Mouse (Mus musculus) kidney, postnatal 10 days (tissue): Measurements from ENCODE around the gene B4galnt2.
"Not testable (repeated sequence)": the region's sequence is repeated elsewhere in the genome, so short reads cannot be mapped to it uniquely, and the experiment has no call there.

ENCODE experiments used
- DNase-seq: peaks from one replicate; pipeline ENCODE4 v3.0.0; 2021; ENCODE audit warnings: mixed read lengths

The B4galnt2 gene

GRCm38 (mm10) chr11:95896446-95897179 is 18.1 kb downstream of the B4galnt2 start:
- no peak for DNase-seq

DNA sequence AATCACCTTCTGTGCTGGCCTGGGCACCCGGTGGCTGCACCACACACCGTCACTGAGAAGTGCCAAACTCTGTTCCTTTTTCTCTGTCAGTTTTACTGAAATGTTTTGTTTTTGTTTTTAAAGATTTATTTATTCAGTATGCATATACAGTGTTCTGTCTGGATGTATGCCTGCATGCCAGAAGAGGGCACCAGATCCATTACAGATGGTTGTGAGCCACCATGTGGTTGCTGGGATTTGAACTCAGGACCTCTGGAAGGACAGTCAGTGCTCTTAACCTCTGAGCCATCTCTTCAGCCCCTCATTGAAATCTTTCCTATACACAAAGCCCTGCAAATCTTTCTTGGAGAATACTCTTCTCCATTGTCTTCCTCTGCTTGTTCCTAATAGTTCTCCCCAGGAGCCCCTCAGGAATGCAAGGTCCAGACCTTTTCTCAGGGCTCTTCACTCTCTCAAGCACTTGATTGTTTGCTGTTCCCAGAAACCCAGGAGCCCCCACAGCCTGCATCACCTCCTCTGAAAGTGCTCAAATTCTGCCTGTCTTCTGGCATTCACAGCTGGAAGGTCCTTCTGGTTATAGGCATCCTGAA is 24.1 kb downstream of the B4galnt2 start:
- DNase-seq: no peak

DNA sequence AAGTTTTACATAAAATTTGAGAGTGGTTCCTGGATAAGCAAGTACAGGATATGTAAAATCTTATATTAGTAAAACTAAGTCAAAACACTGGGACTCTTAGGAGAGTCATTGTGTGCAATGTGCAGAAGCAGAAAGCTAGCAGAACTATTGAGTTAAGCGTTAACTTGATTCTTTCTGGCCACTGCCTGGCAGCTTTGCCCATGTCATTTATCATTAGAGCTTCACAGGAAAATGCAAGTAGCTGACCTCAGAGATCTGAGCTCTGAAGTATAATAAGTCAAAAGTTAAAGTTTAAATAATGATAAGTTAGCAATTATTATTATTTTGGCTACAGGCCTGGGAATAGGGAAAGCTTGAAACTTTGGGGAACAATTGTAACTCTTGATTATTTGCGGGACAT is 34.8 kb downstream of the B4galnt2 start:
- DNase-seq: not testable (repeated sequence)

- peak; percentile 79 for DNase-seq
Observed at GRCm38 (mm10) chr11:95876296-95876695, 38.4 kb downstream of the B4galnt2 start.

- DNase-seq: no peak
Observed at GRCm38 (mm10) chr11:95875804-95876203, 38.9 kb downstream of the B4galnt2 start.

DNA sequence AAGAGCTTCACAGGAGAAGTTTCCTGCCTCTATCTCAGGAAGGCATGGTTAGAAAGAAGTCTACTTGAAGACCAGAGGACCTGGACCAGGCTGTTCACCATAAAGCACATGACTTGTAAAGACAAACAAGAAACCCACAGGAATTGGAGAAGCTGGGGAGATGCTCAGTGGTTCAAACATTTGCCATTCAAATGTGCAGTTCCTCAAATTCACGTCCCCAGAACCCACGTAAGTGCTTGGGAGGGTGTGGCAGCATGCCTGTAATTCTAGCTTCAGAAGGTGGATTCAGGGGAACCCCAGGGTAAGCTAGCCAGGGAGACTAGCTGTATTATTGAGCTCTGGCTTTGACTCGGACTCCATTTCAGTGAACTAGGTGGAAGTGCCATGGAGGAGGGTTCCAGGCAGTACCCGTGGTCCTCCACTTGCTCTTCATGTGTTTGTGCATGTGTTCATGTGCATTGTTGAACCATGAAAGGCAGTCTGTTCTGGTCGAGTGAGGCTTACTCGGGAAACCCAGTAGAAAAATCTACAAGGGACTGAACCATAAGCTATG is 44.7 kb downstream of the B4galnt2 start:
- no peak for DNase-seq

DNA sequence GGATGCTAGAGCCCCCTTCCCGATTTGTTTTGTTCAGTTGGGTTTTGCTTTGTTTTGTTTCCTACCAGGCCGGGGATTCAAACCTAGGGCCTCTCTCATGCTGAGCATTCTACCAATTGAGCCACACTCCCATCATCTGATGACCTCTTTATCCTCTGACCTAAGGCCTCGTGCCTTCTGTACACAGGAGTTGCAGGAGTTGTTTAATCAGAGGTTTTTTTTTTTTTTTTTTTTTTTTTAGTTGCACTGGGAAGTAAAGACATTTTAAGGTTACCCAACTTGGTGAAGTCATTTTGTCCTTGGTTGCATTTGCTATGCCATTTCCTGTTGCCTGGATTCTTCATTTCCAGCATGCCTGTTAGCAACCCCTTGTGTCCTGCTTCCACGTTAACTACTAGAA is 45.2 kb downstream of the B4galnt2 start:
- DNase-seq: no peak

DNA sequence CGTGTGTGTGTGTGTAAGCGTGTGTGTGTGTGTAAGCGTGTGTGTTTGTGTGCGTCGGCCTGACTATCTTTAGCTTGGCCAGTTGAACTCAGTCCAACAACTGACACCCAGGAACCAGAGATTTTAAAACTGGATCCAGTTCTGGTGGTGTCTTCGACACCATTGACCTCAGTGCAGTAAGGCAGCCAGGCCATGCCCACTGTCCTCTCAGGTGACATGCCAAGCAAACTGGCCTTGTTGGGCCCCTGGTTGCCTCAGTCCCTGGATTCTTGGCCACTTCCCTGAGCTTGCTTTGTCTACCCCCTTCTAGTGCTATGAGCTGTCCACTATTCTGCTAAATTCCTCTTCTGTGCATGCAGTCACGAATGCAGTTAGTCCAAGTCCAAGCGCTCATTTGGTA is 53.3 kb downstream of the B4galnt2 start:
- DNase-seq: no peak

DNA sequence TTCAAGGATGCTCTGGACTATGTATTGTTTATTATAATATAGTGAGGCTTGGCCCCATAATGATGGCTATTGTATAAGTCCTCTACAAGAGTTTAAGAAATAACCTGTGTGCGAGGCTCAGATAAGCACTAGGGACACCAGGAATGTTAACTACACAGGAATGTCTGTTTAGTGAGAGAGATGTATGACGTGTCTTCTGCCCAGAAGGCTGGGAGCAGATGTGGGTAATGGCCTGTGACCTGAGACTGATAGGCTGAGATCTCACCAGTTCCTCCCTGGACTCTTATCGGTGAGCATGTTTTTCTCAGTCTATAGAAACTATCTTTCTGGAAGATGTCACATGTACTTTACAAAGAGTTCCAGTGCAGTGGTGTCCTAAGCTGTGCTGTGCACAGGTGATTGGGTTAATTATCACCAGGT is 54.6 kb downstream of the B4galnt2 start:
- no peak for DNase-seq

DNA sequence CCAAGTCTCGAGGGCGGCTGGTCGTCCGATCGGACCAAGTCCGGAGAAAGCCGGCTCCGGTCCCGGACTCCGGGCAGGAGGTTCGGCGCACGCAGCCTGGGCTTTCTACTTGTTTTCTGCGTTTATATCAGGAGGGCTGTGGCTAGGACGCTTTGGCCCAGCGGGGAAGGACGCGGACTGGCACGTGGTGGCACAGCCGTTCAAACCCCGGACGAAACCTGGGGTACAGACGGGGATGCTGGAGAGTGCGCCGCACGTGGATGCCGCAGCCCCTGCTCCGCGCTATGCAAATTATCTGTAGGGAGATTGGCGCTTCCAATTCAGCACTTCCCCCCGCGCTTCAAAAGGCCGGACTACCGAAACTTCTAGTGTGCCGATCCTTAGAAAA is 55.2 kb downstream of the B4galnt2 start:
- DNase-seq: no peak

DNA sequence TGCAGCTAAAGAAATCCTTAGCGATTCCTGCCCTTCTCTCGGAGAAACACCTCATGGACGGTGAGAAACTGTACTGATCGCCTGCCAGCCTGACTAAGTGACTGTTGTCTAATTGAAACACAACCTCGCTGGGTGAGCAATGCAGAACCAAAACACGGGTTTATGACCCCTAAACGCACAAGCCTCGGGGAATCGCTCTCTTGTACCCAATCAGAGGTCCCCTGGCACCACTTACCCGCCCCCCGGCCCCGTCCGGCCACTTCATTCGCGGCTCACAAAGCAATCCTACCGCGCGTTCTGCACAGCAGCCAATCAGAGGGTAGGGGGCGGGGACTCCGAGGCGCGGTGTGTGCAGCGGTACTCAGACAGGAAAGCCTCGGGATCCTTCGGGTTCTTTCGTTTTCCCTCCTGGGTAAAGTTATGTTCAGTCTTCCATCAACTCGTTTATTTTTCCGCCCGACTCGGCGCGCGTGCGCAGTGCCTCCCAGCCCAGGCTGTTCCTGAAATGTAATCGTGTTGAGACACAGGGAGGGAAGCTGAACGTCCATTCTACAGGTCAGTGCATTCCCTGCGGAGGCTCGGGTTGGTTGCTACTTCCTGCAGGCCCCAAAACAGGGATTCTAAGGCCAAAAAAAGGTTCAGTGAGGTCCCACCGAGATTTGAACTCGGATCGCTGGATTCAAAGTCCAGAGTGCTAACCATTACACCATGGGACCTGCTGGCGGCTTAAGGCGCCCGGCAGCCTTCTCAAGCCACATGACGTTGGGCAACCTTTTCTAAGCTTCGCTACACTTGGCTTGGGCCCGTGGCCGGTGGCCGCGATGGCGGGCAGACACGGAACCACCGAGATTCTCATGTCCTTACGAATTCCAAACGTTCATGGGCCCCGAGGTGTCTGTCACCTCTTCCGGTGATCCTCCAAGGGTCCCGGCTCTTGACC is 55.9 kb downstream of the B4galnt2 start:
- DNase-seq: peak; percentile 98

- DNase-seq: no peak
Observed at GRCm38 (mm10) chr11:95857716-95858527, 56.8 kb downstream of the B4galnt2 start.

DNA sequence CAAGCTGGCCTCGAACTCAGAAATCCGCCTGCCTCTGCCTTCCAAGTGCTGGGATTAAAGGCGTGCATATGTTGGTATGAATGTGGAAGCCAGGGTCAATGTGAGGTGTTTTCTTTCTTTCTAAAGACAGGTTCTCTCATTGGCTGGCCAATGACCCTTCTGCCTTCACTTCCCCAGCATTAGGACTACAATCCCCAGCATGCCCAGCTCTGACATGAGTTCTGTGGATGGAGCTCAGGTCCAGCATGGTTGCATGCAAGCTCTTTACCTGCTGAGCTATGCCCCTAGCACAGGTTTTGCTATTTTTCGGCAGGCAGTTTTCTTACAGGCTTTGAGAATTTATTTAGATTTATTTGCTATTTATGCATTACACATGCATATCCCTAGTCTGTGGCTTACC is 57.4 kb downstream of the B4galnt2 start:
- DNase-seq: no peak

- peak; percentile 88 for DNase-seq
Observed at GRCm38 (mm10) chr11:95853684-95854083, 61.0 kb downstream of the B4galnt2 start.

DNA sequence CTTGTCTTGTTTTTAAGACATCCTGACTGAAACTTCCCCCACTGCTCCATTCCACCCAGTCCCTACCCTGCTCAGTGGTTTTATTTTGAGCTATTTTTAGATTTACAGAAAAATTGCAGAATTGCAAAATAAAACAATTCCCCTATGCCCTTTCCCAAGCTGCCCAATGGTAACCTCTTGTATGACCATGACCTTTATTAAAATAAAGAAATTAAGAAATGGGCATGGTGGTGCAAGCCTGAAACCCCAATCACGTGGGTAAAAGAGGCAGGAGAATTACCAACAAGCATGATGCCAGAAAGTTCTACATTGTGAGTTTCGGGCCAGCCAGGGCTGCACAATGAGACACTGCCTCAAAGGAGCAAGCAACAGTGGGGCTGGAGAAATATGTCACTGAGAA is 63.8 kb downstream of the B4galnt2 start:
- no peak for DNase-seq

GRCm38 (mm10) chr11:95844935-95845334 is 69.8 kb downstream of the B4galnt2 start:
- no peak for DNase-seq

GRCm38 (mm10) chr11:95843421-95843950 is 71.2 kb downstream of the B4galnt2 start:
- DNase-seq: no peak

DNA sequence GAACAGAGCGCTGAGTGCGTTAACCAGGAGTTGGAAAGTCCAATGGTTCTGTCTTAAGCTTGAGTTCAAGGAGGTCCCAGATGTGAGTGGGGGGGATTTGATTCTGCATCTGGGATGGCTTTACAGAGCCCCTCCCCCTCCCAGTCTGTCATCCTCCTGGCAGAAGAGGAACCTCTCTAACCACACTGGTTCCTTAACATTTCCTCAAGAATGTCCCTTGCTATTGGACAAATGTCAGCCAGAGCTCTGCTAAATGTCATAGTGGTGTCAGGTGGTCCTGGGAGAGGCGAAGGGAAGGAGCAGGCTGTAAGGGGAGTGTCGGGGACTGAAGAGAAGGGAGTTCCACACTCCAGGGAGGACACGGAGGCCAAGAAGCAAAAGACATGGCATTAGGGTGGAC is 71.7 kb downstream of the B4galnt2 start:
- DNase-seq: no peak

DNA sequence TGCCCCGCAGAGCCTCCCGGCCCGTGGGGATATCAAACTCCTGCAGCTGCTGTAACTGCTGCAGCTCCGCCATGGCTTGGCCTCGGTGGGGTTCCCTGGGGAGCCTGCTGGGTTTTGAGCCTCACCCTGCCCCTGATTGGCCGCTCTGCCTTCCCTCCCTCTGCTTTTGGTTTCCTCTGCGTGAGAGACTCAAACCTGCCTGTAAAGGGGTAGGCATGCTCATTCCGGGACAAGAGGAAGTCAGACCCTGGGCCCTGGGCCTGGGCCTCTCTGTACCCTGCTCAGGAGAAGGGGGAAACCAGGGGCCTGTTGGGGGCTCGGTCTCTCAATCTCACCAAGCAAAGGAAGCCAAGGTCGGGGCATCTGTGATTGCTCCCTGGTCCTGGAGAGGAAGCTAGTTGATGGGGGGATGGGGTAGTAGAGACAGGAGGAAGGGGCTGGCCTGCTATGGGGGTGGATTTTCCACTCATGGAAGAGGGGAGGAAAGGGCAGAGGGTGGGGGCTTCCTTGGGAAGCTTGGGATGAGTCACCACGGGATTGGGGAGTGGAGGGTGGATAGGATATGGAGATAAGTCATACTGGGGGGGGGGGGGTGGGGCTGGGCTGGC is 72.5 kb downstream of the B4galnt2 start, which contains the start of gene Abi3:
TSS of gene Abi3 (minus strand) at position 403 of the 608 bp plus-strand sequence.
- DNase-seq: peak; percentile 69

DNA sequence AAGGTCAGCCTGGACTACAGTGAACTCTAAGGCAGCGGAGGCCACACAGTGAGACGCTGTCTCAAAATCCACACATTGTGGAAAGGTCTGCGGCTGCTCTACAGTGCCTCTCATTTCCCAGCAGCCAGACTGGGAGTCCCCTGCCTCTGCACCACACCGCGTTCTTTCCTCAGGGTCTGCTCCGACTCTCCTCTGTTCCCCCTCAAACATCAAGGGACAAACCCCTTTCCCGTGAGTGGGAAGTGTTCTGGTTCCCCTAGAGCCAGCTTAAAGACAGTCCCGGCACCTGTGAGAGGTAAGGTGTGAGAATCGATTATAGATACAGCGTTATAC is 73.2 kb downstream of the B4galnt2 start:
- no peak for DNase-seq

- DNase-seq: no peak
Observed at GRCm38 (mm10) chr11:95840694-95841497, 73.8 kb downstream of the B4galnt2 start.
